Mouse (Mus musculus): ENCODE measurements at regions not wholly inside any gene's neighbourhood (a gene's known extent, or its start where the extent isn't known, plus 50 kb on each side); places are given as distances from the start of the nearest gene placed in this dataset.

DNA sequence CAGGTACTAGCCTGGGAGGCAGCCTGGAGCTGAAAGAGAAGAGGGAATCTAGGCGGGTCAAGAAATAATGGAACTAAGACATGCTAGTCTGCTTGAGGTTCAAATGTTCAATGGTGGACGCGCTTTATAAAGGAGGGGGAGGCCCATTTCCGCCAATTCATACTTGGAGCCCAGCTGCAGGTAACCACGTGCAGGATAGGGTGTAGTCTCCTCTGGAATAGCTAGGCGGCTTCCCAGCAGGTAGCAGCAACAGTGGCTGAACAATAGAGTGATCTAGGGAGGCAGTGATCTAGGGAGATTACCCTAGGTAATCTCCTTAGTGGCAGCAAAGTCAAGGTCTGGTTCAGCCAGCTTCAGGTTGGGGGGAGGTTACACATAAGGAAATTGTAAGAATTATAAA is 134.6 kb downstream of the Sh2d4b start:
- TF ChIP-seq CTCF (IDR thresholded peaks at IDR 0.05; ENCODE audit: borderline replicate concordance, extremely low read depth, insufficient read depth, insufficient read length): no peak
- no peak for TF ChIP-seq POLR2A (IDR thresholded peaks at IDR 0.05; ENCODE audit: borderline replicate concordance, extremely low read depth, insufficient read depth, insufficient read length, poor library complexity, severe bottlenecking)

Data from brain, embryonic 14.5 days (tissue).